Mouse (Mus musculus): ENCODE measurements around the gene Usp7. TPM values are rescaled to one million over a fixed set of nuclear protein-coding genes. Genes with fewer than 3 reads are reported as not detected.

Gene Usp7
- polyA plus RNA-seq, 1 experiment = 6.8 TPM

- H3K27me3 ChIP-seq (ENCODE audit: control insufficient read depth) = no peaks in the 10 kb centered on the region
- H3K36me3 ChIP-seq (ENCODE audit: control insufficient read depth) = peaks cover 100% of the 10 kb centered on the region
- H3K9me3 ChIP-seq (ENCODE audit: control insufficient read depth, low read length) = no peaks in the 10 kb centered on the region
- no peak overlapping the region for H3K4me3 ChIP-seq (replicated peaks)
- TF ChIP-seq TAL1 (IDR thresholded peaks at IDR 0.05; ENCODE audit: low read length) = no peak
- no peak for TF ChIP-seq GATA1 (IDR thresholded peaks at IDR 0.05; ENCODE audit: low read length)
- peaks cover 77% of the 10 kb centered on the region for H3K4me1 ChIP-seq (ENCODE audit: control insufficient read depth)
Observed at GRCm38 (mm10) chr16:8691206-8691605, 100.9 kb downstream of the Usp7 start.

DNA sequence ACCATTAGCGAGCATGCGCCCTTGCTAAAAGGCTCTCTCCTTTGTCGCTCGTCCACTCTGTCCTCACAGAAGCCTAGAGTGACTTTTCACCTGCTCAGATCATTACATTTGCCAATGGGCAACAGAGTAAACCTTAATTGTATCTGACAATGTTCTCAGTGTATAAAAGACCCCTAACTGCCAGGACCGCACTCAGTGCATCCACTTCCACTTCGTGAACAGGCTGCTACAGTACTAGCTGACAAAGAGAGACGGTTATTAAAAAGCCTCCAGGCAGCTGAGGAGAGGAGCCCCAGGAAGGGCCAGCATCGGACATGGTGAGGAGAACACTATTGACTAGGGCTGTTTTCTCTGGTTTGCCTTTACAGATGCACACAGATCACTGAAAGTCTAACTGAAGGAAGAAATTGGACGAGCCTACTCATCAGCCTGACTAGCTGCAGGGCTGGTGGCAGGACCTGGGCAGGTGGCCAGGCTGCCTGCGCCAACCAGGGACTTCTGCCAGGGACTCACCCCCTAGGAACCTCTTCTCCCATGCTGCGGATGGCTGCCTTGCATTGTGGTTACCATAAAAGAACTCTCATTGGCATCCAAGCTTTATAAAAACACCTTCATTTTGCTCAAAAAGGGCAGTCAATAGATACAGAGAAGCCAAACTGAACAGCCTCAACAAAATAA, 102.0 kb downstream of the Usp7 start:
- Histone ChIP-seq H3K27me3 (ENCODE audit: control insufficient read depth) (no peaks in the 10 kb centered on the region), H3K4me3 (replicated peaks) (no peak overlapping the region), H3K9me3 (ENCODE audit: control insufficient read depth, low read length) (no peaks in the 10 kb centered on the region), H3K4me1 (ENCODE audit: control insufficient read depth) (peaks cover 86% of the 10 kb centered on the region), H3K36me3 (ENCODE audit: control insufficient read depth) (peaks cover 100% of the 10 kb centered on the region)
- TF ChIP-seq GATA1 (IDR thresholded peaks at IDR 0.05; ENCODE audit: low read length) (no peak), TAL1 (IDR thresholded peaks at IDR 0.05; ENCODE audit: low read length) (no peak)

- Histone ChIP-seq H3K36me3 (ENCODE audit: control insufficient read depth) (peaks cover 100% of the 10 kb centered on the region), H3K4me1 (ENCODE audit: control insufficient read depth) (peaks cover 96% of the 10 kb centered on the region), H3K9me3 (ENCODE audit: control insufficient read depth, low read length) (no peaks in the 10 kb centered on the region), H3K27me3 (ENCODE audit: control insufficient read depth) (no peaks in the 10 kb centered on the region), H3K4me3 (replicated peaks) (peak overlapping the region; percentile 63)
- no peak for TF ChIP-seq TAL1 (IDR thresholded peaks at IDR 0.05; ENCODE audit: low read length)
- TF ChIP-seq GATA1 (IDR thresholded peaks at IDR 0.05; ENCODE audit: low read length) = no peak
Observed at GRCm38 (mm10) chr16:8687559-8688112, 104.5 kb downstream of the Usp7 start.

- H3K4me3 ChIP-seq (replicated peaks) = peak overlapping the region; percentile 63
- H3K27me3 ChIP-seq (ENCODE audit: control insufficient read depth) = no peaks in the 10 kb centered on the region
- peaks cover 95% of the 10 kb centered on the region for H3K4me1 ChIP-seq (ENCODE audit: control insufficient read depth)
- TF ChIP-seq GATA1 (IDR thresholded peaks at IDR 0.05; ENCODE audit: low read length) (peak; percentile 99), TAL1 (IDR thresholded peaks at IDR 0.05; ENCODE audit: low read length) (peak; percentile 98)
- H3K9me3 ChIP-seq (ENCODE audit: control insufficient read depth, low read length) = no peaks in the 10 kb centered on the region
- H3K36me3 ChIP-seq (ENCODE audit: control insufficient read depth) = peaks cover 100% of the 10 kb centered on the region
Observed at GRCm38 (mm10) chr16:8686871-8687535, 105.1 kb downstream of the Usp7 start.

DNA sequence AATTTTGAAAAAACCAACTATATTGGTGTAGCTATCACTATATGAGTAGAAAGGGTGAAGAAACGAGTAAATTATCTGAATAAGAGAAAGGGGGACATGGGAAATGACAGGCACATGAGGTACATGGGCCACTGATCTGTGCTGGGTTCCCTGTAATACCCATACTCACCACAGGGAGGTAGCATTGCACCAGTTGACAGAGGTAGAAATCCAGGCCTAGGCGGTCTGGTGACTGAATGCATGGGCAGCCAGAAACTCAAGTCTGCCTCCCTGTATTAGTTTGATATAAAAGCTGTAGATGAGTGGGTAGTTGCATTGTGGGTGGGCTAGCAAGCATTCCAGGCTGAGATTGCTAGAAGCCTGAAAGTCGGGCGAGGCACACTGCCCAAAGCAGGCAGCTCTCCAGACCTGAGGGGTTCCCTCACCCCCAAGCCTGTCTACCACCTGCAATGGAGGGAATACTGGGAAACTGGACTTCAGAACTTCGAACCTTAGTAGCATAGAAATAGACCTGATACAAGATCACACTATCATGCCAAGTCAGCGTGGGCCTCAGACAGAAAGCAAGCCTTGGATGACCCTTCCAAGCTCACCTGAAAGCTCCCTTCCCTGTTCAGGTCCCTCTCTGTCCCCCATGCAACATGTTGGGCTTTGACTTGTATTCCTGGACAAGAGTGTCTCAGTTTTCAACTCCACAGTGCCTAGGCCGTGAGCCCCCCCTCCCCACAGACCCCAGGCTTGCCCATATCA, 105.8 kb downstream of the Usp7 start:
- Histone ChIP-seq H3K4me1 (ENCODE audit: control insufficient read depth) (peaks cover 89% of the 10 kb centered on the region), H3K4me3 (replicated peaks) (peak overlapping the region; percentile 63), H3K27me3 (ENCODE audit: control insufficient read depth) (no peaks in the 10 kb centered on the region), H3K9me3 (ENCODE audit: control insufficient read depth, low read length) (no peaks in the 10 kb centered on the region), H3K36me3 (ENCODE audit: control insufficient read depth) (peaks cover 97% of the 10 kb centered on the region)
- no peak for TF ChIP-seq GATA1 (IDR thresholded peaks at IDR 0.05; ENCODE audit: low read length)
- TF ChIP-seq TAL1 (IDR thresholded peaks at IDR 0.05; ENCODE audit: low read length) = no peak

GRCm38 (mm10) chr16:8685087-8685486, 107.0 kb downstream of the Usp7 start:
- Histone ChIP-seq H3K9me3 (ENCODE audit: control insufficient read depth, low read length) (no peaks in the 10 kb centered on the region), H3K36me3 (ENCODE audit: control insufficient read depth) (peaks cover 96% of the 10 kb centered on the region), H3K4me3 (replicated peaks) (no peak overlapping the region), H3K4me1 (ENCODE audit: control insufficient read depth) (peaks cover 88% of the 10 kb centered on the region), H3K27me3 (ENCODE audit: control insufficient read depth) (no peaks in the 10 kb centered on the region)
- TF ChIP-seq TAL1 (IDR thresholded peaks at IDR 0.05; ENCODE audit: low read length) (no peak), GATA1 (IDR thresholded peaks at IDR 0.05; ENCODE audit: low read length) (no peak)

GRCm38 (mm10) chr16:8680470-8680869, 111.6 kb downstream of the Usp7 start, which contains the start of gene Gm5767:
TSS of gene Gm5767 (plus strand) at chr16:8680770.
- no peak for TF ChIP-seq GATA1 (IDR thresholded peaks at IDR 0.05; ENCODE audit: low read length)
- no peak for TF ChIP-seq TAL1 (IDR thresholded peaks at IDR 0.05; ENCODE audit: low read length)
- Histone ChIP-seq H3K27me3 (ENCODE audit: control insufficient read depth) (no peaks in the 10 kb centered on the region), H3K4me3 (replicated peaks) (no peak within 1 kb of the TSS), H3K9me3 (ENCODE audit: control insufficient read depth, low read length) (no peaks in the 10 kb centered on the region), H3K4me1 (ENCODE audit: control insufficient read depth) (peaks cover 87% of the 10 kb centered on the region), H3K36me3 (ENCODE audit: control insufficient read depth) (peaks cover 76% of the 10 kb centered on the region)

- peaks cover 72% of the 10 kb centered on the region for H3K36me3 ChIP-seq (ENCODE audit: control insufficient read depth)
- H3K4me1 ChIP-seq (ENCODE audit: control insufficient read depth) = peaks cover 86% of the 10 kb centered on the region
- H3K9me3 ChIP-seq (ENCODE audit: control insufficient read depth, low read length) = no peaks in the 10 kb centered on the region
- TF ChIP-seq GATA1 (IDR thresholded peaks at IDR 0.05; ENCODE audit: low read length) = no peak
- TF ChIP-seq TAL1 (IDR thresholded peaks at IDR 0.05; ENCODE audit: low read length) = no peak
- no peaks in the 10 kb centered on the region for H3K27me3 ChIP-seq (ENCODE audit: control insufficient read depth)
- no peak overlapping the region for H3K4me3 ChIP-seq (replicated peaks)
Observed at GRCm38 (mm10) chr16:8679780-8680179, 112.3 kb downstream of the Usp7 start.

DNA sequence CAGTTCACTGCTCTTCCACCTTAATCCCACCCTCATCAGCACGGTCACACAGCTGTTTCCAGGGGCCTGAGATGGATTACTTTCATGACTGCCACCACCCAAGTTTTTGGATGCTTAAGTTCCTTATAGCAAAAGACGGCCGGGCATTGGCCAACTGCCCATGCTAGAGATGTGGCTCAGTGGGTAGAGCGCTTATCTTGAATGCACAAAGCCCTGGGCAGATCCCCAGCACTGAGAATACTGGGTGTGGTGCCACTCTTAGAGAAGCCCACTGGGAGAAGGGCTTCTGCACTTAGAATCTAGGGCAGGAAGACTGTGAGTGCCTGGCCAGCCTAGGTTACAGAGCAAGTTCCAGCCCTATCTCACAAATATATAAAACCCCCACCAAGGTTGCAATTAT, 113.4 kb downstream of the Usp7 start:
- Histone ChIP-seq H3K36me3 (ENCODE audit: control insufficient read depth) (peaks cover 61% of the 10 kb centered on the region), H3K4me1 (ENCODE audit: control insufficient read depth) (peaks cover 87% of the 10 kb centered on the region), H3K4me3 (replicated peaks) (no peak overlapping the region), H3K27me3 (ENCODE audit: control insufficient read depth) (0 out of 2 replicates have a peak, but pooled peaks cover 2% of the 10 kb centered on the region), H3K9me3 (ENCODE audit: control insufficient read depth, low read length) (no peaks in the 10 kb centered on the region)
- TF ChIP-seq TAL1 (IDR thresholded peaks at IDR 0.05; ENCODE audit: low read length) = no peak
- TF ChIP-seq GATA1 (IDR thresholded peaks at IDR 0.05; ENCODE audit: low read length) = no peak
